Mouse (Mus musculus) hindbrain, embryonic 14.5 days (tissue): Measurements from ENCODE around the gene Zfp93. TPM values are rescaled to one million over a fixed set of nuclear protein-coding genes. Genes with fewer than 3 reads are reported as not detected.
A peak's percentile ranks its signal among the peaks of the same experiment; 100 is the strongest.
"Not testable (repeated sequence)": the region's sequence is repeated elsewhere in the genome, so short reads cannot be mapped to it uniquely, and the experiment has no call there.

ENCODE experiments used
- ATAC-seq: fragments of 200-750 bp; cut with Nextera tagmentation; 2 replicates; pipeline ENCODE4 v1.8.0; 2017; ENCODE audit warnings: moderate number of reproducible peaks, mild to moderate bottlenecking, moderate TSS enrichment, moderate library complexity; ENCODE audit not compliant: low FRiP score
- DNase-seq: peaks from one replicate; pipeline ENCODE4 v3.0.0-alpha.2; 2015; ENCODE audit warnings: low spot score
- H3K27ac ChIP-seq: fragments of 300-500 bp; sonication (generic); 2 replicates; pipeline ENCODE4 v1.5.1; 2014; ENCODE audit warnings: mild to moderate bottlenecking, moderate library complexity
- H3K27me3 ChIP-seq: fragments of 300-500 bp; sonication (generic); 2 replicates; pipeline ENCODE4 v1.6.1; 2014; ENCODE audit warnings: mild to moderate bottlenecking, low read length, mixed read lengths; ENCODE audit not compliant: control insufficient read depth, insufficient read depth
- H3K36me3 ChIP-seq: fragments of 300-500 bp; sonication (generic); replicated peaks from 2 replicates; pipeline ENCODE4 v1.6.1; 2014; ENCODE audit not compliant: control insufficient read depth, insufficient read depth
- H3K4me1 ChIP-seq: fragments of 300-500 bp; sonication (generic); replicated peaks from 2 replicates; pipeline ENCODE4 v1.6.1; 2014; ENCODE audit warnings: antibody characterized with exemption, low read length, mixed read lengths; ENCODE audit not compliant: control insufficient read depth, insufficient read depth
- H3K4me2 ChIP-seq: fragments of 300-500 bp; sonication (generic); replicated peaks from 2 replicates; pipeline ENCODE4 v1.6.1; 2014; ENCODE audit warnings: mild to moderate bottlenecking, moderate library complexity
- H3K4me3 ChIP-seq: fragments of 300-500 bp; sonication (generic); replicated peaks from 2 replicates; pipeline ENCODE4 v1.5.1; 2014; ENCODE audit warnings: mild to moderate bottlenecking, low read length
- H3K9ac ChIP-seq: fragments of 300-500 bp; sonication (generic); 2 replicates; pipeline ENCODE4 v1.6.1; 2014
- H3K9me3 ChIP-seq: fragments of 300-500 bp; sonication (generic); 2 replicates; pipeline ENCODE4 v1.6.1; 2016; ENCODE audit warnings: low read length; ENCODE audit not compliant: control insufficient read depth
- WGBS: fragments of 180-500 bp; shearing (Covaris S2); extraction: QIAGEN DNeasy Blood & Tissue Kit; methylation state at CpG from one replicate; pipeline ENCODE4 v1.1.7; 2014; 5-methylcytosine and 5-hydroxymethylcytosine counted together
- polyA plus RNA-seq: library from polyadenylated mRNA; unstranded; fragments of >200 nt; fragmentation: Nextera tagmentation; extraction: Ambion mirVana; gene quantifications from 2 replicates; pipeline ENCODE4 v1.2.1, GENCODE M21; 2014

Gene Zfp93
- polyA plus RNA-seq, 1 experiment from 2014 or later, result 8.1 TPM

DNA sequence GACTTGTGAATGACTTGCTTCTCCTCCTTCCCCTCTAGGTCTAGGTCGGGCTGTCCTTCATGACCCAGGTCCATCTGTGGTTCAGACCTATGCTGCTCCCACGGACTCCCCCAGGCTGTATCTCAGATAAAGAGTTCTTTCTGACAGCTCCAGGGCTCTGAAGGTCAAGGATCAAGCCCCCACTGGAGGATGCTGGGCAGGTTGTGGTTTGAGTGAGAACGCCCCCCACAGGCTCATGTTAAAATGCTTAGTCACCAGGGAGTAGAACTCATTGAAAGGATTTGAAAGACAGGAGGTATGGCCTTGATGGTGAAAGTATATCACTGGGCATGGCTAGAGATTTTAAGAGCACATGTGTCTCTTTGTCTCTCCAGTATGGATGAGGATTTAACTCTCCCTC lies 964 bp upstream of the Zfp93 start:
- no peak for ATAC-seq
- peaks cover 8% of the 10 kb centered on the region; the same call in 1 of the 2 replicates for H3K36me3 ChIP-seq
- WGBS, result 80% methylated on average over 3 of the region's 3 CpGs
- no peak overlapping the region for H3K4me2 ChIP-seq
- no peaks in the 10 kb centered on the region for H3K9me3 ChIP-seq
- H3K27me3 ChIP-seq, result no peaks in the 10 kb centered on the region
- no peak overlapping the region for H3K9ac ChIP-seq
- H3K4me3 ChIP-seq, result no peak overlapping the region
- no peak for DNase-seq
- no peak overlapping the region for H3K27ac ChIP-seq
- H3K4me1 ChIP-seq, result peaks cover 5% of the 10 kb centered on the region

DNA sequence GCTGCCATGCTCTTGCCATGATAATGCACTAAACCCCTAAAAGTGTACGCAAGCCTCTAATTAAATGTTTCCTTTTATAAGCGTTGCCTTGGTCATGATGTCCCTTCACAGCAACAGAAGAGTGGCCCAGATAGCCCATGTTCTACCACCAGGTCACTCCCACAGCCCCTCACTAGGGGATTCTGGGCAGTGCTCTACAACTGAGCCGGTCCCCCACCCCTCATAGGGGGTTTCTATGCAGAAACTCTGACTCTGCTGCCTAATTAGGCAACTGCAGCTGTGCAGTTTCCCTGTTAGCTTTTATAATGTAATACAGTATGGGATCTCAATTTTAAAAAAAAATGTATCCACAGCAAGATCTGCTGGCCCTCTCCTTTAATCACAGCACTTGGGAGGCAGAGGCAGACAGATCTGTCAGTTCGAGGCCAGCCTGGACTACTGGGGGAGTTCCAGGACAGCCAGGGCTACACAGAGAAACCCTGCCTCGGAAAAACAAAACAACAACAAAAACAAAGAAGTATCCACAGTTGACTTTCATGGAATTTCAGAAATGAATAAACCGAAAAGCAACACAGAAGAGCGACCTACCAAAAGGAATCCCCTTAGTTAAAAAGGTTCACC lies 443 bp upstream of the Zfp93 start:
- peak overlapping the region; percentile 65 for H3K4me3 ChIP-seq
- H3K4me2 ChIP-seq, result peak overlapping the region; percentile 74
- H3K9ac ChIP-seq, result peak overlapping the region; percentile 81
- H3K4me1 ChIP-seq, result peaks cover 5% of the 10 kb centered on the region
- H3K9me3 ChIP-seq, result no peaks in the 10 kb centered on the region
- peak overlapping the region; percentile 81; the same call in 1 of the 2 replicates for H3K27ac ChIP-seq
- H3K27me3 ChIP-seq, result no peaks in the 10 kb centered on the region
- ATAC-seq (peak; percentile 64), DNase-seq (no peak)
- WGBS, result 38% methylated on average over 7 of the region's 7 CpGs
- H3K36me3 ChIP-seq, result peaks cover 14% of the 10 kb centered on the region

DNA sequence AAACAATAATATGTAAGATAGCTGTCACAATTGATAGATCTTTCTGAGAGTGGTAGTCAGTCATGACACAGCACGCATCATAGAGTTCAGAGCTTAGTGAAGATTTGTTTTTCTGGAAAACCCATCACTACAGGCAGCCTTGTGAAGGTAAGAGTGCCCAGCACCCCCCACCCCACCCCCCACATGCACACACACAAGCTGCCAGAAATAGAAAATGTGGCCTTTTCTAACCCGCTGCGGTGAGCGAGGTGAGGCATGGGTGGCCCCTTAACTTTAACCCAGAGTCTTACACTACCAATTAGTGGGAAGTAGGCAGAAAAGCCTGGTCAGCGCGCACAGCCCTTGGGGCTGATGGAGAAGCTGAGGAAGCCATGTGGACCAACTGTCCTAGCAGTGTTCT lies 971 bp downstream of the Zfp93 start:
- Histone ChIP-seq H3K4me3 (no peak overlapping the region), H3K4me2 (no peak overlapping the region), H3K36me3 (peaks cover 25% of the 10 kb centered on the region), H3K9me3 (no peaks in the 10 kb centered on the region), H3K27me3 (no peaks in the 10 kb centered on the region), H3K27ac (no peak overlapping the region), H3K4me1 (peaks cover 5% of the 10 kb centered on the region), H3K9ac (no peak overlapping the region)
- DNase-seq, result no peak
- WGBS, result 95% methylated on average over 6 of the region's 6 CpGs
- no peak for ATAC-seq

DNA sequence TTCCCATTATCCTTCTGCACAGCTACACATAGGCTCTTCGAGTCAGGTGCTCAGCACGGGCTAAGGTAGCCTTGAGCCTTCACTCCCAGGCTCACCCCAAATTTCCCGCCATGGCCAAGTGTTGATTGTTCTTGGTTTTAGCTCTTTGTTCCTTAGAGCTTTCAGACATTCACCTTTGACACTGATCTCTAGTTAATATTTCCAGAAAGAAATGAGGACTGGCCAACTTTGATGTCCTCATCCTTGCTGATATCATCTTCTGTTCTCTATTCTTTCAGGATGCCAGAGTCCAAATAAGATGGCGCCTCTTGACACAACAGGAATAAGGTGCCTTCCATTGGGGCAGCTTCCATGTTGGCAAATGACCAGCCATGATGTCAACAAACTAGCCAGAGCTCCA lies 4.2 kb downstream of the Zfp93 start:
- Histone ChIP-seq H3K9ac (no peak overlapping the region), H3K4me1 (peaks cover 5% of the 10 kb centered on the region), H3K27me3 (no peaks in the 10 kb centered on the region), H3K27ac (no peak overlapping the region), H3K9me3 (no peaks in the 10 kb centered on the region), H3K4me3 (no peak overlapping the region), H3K4me2 (no peak overlapping the region), H3K36me3 (peaks cover 29% of the 10 kb centered on the region)
- WGBS, result 91% methylated on average over 4 of the region's 4 CpGs
- ATAC-seq, result no peak
- DNase-seq, result no peak

DNA sequence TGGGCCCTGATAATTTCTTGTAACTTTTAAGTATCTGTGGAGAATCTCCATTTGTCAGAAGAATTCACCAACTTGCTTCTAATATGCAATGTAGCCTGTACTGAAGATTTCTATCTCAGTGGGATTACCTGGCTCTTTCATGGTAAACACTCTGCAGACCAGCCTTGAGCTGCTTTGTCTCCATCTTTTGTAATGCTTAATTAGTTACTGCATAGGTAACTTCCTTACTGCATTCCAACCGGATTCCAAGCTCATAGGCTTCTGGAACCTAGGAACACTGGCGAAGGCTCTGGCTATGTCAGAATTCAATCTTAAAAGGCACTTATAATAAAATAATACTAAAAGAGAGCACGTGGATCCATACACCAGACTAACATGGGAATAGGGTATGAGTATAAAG lies 8.6 kb downstream of the Zfp93 start:
- H3K36me3 ChIP-seq, result peaks cover 25% of the 10 kb centered on the region
- not testable (repeated sequence) for ATAC-seq, H3K27me3 ChIP-seq, H3K4me3 ChIP-seq, H3K9ac ChIP-seq, DNase-seq, H3K27ac ChIP-seq, H3K4me2 ChIP-seq, H3K9me3 ChIP-seq, H3K4me1 ChIP-seq
- 89% methylated on average over 3 of the region's 3 CpGs for WGBS

DNA sequence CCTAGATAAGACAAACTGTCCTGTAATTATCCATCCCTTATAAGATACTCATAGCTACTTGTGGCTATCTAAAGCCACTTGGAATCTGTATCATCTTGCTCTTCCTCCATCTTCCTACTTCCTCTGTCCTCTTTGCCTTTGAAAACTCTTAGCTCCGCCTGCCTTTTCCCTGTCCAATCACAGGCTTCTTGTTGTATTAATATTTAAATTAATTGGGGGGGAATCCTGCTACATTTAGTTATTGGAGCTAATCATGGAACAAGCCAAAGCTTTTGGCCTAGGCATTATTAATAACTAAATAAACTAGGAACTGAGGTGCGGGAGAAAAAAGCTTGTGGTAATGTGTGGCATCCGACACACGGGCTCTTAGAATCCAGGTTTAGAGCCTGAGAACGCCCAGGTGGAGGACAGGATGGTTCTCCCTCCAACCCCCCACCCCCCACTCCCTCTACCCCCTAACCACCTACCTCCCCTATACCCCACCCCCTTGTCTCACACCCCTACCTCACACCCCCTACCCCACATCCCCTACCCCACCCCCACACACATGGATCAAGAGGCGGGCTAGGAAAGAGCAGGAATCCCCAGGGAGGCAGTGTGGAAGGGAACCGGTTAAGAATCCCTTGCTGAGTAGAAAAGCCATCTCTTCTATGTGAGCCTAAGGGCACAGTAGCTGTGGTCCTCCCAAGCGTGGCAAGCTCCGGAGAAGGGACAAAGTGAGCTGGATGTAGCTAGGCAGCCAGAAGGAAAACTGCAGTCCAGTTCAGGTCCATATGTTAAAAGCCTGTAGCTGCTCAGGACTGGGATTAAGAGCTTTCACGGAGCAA lies 10.0 kb downstream of the Zfp93 start:
- ATAC-seq (no peak), DNase-seq (no peak)
- Histone ChIP-seq H3K4me1 (no peaks in the 10 kb centered on the region), H3K9me3 (no peaks in the 10 kb centered on the region), H3K36me3 (peaks cover 10% of the 10 kb centered on the region), H3K4me3 (no peak overlapping the region), H3K9ac (no peak overlapping the region), H3K27me3 (no peaks in the 10 kb centered on the region), H3K27ac (no peak overlapping the region), H3K4me2 (no peak overlapping the region)
- WGBS, result 65% methylated on average over 10 of the region's 10 CpGs

DNA sequence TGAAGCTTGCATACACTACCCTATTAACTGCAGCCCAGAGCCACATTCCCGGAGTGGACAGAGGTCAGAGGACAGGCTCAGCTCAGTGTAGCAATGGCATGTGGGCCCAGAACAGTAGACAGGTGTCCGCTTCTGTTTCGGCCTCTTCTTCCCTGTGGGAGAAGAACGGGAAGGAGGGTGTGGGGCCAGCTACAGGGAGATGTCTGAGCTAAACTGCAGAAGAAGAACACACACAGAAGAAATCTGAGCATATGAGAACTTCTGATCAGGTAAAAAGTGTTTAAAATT lies 10.6 kb downstream of the Zfp93 start:
- Histone ChIP-seq H3K4me1 (no peaks in the 10 kb centered on the region), H3K9me3 (no peaks in the 10 kb centered on the region), H3K27me3 (no peaks in the 10 kb centered on the region), H3K4me2 (no peak overlapping the region), H3K27ac (no peak overlapping the region), H3K36me3 (peaks cover 7% of the 10 kb centered on the region), H3K4me3 (no peak overlapping the region), H3K9ac (no peak overlapping the region)
- ATAC-seq (no peak), DNase-seq (no peak)
- WGBS, result 66% methylated on average over 4 of the region's 4 CpGs

DNA sequence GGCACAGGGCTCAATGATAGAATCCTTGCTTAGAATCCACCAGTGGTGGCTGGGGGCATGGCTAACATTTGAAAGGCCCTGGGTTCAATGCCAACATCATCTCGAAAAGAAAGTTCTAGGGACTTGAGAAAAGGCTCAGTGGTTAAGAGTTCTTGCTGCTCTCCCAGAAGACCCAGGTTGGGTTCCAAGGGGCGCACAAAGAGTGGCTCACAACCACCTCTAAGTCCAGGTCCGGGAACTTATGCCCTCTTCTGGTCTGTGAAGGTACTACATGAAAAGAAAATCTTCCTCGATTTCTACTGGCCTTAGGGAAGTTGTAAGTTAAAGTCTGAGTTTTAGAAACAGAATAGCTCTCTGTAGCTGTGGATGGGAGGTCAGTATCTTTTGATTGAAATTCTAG lies 15.9 kb downstream of the Zfp93 start:
- ATAC-seq (no peak), DNase-seq (no peak)
- Histone ChIP-seq H3K4me2 (no peak overlapping the region), H3K4me3 (no peak overlapping the region), H3K9ac (no peak overlapping the region), H3K4me1 (no peaks in the 10 kb centered on the region), H3K27me3 (no peaks in the 10 kb centered on the region), H3K27ac (no peak overlapping the region), H3K36me3 (peaks cover 38% of the 10 kb centered on the region), H3K9me3 (no peaks in the 10 kb centered on the region)
- 56% methylated on average over 4 of the region's 4 CpGs for WGBS

DNA sequence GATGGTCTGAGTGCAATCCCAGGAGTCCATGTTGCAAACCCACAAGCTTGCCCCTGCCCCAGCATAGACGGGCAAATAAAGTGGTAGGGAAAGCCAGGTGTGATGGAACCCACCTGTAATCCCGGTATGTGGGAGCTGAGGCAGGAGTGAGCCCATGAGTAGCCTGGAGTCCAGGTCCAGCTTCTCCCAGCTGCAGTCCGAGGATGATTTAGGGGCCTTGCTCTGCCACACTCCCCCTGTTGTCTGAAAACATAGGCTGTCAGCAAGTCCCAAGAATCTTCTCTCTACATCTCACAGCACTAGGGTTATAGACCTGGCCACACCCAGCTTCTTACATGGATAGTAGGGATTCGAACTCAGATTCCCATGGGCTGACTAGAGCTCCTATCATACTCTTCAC lies 16.7 kb downstream of the Zfp93 start:
- Histone ChIP-seq H3K9ac (no peak overlapping the region), H3K9me3 (no peaks in the 10 kb centered on the region), H3K27ac (no peak overlapping the region), H3K4me1 (no peaks in the 10 kb centered on the region), H3K36me3 (peaks cover 47% of the 10 kb centered on the region), H3K4me2 (no peak overlapping the region), H3K4me3 (no peak overlapping the region), H3K27me3 (no peaks in the 10 kb centered on the region)
- 87% methylated on average over 4 of the region's 4 CpGs for WGBS
- ATAC-seq, result no peak
- DNase-seq, result no peak
